Mouse (Mus musculus) gastrocnemius, adult 18-20 months (tissue): ENCODE results near the gene Cox19. TPM values are rescaled to one million over a fixed set of nuclear protein-coding genes. Genes with fewer than 3 reads are reported as not detected.

Source experiments
- DNase-seq: peaks from one replicate; pipeline ENCODE4 v3.0.0; 2021; ENCODE audit warnings: low spot score
- total RNA-seq, 2 experiments: library from RNA; stranded (reverse); gene quantifications; 2 replicates each; pipeline ENCODE4 v1.2.3; 2021

Gene Cox19
- total RNA-seq, 2 experiments from 2014 or later: 55.0 to 68.4 TPM

DNA sequence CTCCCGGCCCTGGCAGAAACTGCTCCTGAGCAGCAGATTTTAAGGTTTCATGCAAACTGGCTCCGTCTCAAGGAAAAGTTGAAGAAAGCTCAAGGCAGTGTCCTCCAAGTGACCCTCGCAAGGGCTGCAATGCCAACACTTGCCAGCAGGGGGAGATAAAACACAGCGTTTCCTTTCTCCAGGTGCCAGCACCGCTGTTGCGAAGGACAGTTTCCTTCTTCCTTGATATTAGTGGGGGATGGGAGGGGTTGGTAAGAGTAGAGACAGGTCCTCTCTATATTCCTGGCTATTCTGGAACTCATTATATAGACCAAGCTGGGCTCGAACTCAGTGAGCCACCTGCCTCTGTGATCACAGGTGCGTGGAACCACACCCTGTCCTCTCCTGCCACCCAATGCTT, 19.5 kb downstream of the Cox19 start:
- DNase-seq: peak; percentile 85

DNA sequence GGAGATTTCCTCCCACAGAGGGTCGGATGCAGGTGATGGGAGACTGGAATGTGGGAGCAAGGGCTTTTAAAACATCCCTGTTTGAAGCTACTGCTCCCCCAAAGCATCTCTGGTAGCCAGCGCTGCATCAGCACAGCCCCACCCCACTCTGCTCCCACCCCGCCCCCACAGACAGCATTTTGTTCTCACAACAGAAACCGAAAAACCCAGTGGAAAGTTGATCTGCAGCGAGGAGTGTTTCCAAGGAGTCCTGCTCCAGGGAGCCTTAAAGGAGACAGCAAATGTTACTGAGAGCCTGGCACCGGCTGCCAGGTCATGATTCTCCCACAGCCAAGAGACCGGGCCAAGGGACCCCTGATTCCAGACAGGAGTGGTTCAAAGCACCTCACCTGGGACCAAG, 20.5 kb downstream of the Cox19 start:
- no peak for DNase-seq

DNA sequence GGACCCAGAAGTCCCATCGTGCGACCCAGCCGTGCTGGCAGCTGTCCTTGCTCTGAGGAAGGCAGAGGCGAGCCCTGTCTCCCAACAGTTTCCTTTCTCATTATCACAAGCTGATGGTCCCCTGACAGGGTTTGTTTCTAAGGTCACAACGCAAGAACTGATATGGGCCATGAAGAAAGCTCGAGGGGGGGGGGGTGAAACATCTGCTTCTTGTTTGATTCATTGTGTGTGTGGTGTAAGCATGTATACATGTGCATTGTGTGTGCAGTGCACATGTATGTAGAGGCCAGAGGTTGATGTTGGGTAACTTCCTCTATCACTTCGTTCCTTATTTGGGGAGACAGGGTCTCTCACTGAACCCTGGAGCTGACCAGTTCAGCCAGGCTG, 23.6 kb downstream of the Cox19 start:
- DNase-seq: no peak

DNA sequence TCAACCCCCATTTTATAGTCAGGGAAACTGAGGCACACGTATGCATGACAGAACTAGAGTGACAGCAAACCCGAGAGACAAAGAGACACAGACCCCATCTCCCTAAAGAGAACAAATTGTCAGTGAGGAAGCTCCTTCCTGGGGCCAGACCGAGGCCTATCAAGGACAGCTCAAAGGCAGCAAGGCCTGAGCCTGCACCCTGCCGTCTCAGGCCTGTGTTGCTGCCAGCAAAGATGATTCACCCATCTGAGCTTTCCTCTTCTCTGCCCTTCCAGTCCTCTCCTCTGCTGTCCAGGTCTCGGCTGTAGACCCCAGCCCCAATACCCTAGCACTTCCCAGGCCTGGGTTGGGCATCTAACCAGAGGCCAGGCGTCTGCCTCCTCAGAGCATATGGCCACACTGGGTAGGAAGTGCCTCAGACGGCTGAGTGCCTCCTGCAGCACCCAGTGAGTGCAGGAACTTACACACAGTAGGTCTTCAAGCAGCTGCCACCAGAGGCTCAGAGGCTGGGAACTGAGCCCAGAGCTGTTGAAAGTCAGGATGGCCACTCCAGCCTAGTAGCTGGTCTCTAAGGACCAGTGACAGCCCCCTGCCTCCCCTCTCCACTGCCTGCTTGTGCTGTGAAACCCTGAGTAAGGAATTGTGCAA, 24.1 kb downstream of the Cox19 start:
- DNase-seq: no peak

DNA sequence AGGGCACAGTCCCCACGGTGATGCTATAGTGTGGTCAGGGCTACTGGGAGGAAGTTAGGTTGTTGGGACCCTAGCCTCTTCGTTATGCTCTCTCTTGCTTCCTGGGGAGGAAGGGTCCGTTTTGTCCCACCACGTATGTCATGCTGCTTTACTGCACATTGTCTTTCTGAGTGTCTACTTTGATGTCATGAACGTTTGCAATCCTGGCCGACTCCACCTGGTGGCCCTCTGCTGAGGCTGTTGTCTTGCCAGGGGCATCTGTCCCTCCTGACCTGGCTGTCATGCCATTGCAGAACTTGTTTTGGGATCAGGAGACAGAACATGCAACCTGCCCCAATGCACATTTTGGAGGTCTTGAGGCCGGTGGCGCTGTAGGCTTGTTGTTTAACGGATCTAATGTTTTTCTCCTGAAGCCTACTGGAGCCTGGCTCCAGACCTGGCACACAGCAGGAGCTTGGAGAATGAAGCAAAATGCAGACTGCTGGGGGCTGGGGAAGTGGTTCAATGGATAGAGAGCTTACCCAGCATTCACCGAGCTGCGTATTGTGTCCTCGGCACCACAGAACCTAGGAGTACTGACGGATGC, 25.0 kb downstream of the Cox19 start:
- no peak for DNase-seq

DNA sequence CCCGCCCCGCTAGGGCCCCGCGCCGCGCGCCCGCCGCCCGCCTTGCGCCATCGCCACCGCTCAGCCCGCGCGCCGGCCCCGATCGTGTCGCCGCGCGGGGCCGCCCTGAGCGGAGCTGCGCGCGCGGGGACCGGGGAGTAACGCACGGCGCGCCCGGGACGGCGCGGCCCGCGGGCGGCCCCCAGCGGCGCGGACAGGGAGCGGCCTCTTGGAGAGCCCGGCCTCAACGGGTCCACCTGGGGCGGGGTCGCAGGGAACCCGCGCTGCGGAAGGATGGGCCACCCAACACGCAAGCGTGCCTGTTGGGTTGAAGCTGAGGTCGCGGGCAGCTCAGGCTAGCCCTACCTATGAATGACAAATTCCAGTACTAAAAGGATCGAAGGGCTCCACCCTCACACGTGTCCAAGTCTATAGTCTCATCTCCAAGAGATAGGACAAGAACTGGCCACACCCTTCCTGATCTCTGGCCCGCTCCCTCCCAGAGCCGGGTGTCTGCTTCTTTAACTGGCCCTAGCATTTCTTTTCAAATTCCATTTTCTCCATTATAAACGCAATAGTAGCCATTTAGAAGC, 25.7 kb downstream of the Cox19 start, which contains the start of gene Adap1:
TSS of gene Adap1 (minus strand) at position 228 of the 572 bp plus-strand sequence.
- DNase-seq: peak; percentile 30

DNA sequence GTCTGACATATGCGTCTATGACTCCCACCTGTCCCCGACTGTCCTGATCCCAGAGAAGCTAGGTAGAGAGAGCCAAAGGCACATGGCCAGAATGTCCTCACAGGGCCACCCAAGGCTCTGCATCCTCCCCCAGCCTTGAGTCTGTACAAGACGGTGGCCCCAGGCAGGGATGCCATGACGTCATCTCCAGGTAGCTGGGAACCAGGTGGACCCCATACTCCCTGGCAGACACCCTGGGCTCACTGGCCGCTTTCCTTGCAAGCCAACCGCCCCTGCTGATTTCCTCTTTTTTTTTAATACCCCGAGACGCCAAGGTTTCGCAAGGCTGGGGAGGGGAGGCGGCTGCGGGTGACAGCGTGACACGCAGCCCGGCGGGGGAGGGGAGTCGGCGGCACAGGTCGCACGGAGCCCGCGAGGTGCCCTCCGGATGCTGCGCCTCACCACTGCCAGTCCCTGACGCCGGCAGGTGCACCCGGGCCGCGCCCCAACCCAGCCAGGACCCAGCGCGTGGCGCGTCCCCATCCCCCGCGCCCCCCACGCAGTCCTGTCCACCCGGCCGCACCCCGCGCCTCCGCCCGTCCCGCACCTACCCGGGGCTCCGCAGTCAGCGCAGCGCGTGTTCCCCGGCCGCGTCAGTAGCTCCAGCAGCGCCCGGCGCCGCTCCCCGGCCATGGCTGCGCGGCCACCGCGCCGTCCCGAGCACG, 26.4 kb downstream of the Cox19 start:
- DNase-seq: peak; percentile 17

DNA sequence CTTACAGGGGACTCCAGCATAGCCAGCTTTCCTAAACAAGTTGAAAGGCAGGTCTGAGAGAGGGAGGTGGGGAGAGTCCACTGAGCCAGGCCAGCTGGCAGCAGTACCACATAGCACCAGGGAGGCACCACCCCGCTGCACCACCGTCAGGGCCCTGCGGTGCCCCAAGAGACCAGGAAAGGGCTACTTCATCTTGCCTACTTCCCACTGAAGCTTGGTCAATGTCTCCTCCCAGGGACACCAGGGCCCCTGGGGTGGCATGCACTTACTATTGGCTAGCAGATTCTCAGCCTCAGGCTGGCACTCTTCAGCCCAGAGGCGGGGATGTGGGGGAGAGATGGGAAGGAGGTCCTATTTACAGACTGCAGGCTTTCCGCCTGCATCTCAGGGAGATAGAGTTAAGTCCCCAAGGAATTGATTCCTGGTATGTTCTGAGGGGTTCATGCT, 27.1 kb downstream of the Cox19 start:
- DNase-seq: no peak

DNA sequence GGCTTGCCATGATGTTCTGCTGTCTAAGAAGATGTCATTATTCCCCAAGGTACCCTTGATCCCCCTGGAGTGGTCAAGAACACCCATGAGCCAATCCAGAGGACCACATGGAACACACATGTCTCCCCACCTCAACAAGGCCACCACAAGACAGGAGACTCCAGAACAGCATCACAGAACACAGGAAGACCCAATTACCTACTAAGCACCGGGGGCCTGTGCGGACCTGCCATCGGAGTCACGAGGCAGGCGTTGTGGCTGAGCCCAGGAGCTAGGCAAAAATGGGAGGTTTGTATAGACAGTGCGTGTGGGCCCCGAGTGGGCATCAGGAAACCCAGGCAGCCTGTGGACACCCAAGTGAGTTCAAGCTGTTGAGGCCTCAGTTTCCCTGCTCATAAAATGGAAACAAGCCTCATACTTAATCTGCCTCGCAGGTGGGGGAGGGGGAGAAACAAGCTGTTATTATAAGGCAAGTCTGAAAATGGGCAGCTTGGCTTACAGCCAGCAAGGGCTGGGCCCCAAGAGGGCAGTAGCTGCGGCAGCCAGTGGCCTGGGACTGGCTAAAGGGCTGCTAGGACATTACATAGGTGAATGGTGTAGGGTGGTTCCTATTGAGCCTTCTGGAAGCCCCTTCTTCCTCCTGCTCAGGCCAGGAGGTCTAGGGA, 27.8 kb downstream of the Cox19 start:
- no peak for DNase-seq

DNA sequence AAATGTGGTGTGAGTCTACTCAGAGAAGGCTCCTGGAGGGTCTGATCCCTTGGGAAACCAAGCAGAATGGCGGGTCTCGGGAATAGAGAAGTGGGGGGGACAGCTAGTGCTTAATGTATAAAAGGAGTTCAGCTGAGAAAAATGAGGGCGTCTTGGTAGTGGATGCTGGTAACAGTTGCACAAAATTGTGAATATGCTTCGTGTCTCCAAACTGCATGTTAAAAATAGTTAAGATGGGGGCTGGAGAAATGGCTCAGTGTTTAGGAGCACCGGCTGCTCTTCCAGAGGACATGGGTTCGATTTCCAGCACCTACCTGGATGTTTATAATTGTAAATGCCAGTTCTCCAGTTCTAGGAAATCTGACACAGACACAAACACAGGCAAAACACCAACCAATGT, 29.9 kb downstream of the Cox19 start:
- no peak for DNase-seq

DNA sequence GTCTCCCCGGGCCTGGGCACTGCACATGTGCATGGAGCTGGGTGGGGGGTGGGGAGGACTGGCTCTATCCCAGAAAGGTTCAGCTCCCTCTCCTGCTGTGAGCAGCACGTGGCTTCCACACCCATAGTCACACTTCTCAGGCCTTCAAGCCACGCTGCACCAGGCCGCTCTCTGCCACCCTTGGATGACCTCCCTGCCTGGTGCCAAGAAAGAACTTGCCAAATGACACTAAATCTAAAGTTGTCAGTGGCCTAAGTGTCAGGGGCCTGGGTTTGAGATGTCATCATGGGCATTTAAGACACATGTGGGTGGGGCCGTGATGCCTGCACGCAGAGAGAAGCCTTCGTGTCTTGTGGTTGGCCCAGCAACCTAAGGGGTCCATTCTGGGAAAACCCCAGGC, 30.8 kb downstream of the Cox19 start:
- DNase-seq: no peak

DNA sequence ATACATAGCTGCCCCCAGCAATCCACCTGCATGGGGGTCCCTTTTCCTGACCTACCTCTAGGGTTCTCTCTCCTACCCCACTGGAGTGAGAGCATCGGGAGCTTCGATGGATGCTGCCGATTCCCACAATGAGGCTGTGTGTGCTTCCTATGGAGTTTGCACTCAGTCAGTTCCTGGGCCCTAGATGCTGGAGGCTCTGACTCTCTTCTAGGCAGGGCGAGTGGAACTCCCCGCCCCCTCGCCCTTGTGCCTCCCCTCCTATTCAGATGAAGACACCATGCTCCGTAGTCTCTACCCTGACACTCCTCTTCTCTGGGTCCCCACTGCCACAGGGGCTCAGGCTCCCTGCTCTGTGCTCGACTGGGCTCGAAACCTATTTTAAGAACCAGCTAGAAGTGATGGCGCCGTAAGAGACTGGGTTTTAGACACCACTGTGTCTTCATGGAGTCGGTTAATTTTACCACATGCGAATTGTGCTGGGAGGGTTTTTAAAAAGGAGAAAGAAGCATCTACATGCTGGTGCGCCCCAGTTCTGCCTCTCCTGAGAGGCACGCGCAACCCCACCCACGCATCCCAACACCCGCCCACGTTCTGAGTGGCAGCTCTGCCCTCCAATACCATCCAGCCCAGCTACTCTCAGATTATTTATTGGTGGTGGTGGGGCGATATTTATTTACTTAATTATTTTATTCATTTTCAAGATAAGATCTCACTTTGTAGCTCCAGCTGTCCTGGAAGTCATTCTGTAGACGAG, 33.3 kb downstream of the Cox19 start:
- DNase-seq: no peak

DNA sequence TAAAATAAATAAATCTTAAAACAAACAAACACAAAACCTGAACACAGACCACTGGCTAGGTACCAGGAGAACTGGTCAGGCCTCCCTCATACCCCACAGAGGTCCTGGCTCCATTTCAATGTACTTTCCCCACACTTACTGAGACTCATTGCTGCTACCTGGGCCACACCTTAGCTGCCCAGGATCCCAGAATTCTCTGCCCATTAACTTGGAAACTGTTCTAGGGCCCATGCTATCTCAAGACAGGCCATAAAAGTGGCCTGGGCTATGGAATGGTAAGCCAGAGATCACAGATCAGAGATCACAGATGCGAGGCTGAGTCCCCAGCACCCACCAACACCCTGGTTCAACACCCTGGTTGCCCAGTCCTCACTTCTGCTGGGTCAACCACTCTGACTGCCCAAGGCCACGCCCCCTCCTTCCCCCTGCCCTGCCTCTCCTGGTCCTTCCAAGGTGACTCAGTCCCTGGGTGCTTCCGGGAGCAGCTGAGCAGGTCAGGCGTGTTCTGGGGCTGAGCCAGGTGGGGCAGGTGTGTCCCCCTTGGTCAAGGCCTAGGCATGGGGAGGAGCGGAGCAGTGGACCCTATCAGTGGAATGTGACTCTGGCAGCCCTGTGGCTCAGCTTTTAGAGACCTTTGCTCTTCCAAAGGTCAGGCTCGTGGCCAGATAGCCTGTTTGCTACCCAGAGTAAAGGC, 34.1 kb downstream of the Cox19 start:
- DNase-seq: no peak

DNA sequence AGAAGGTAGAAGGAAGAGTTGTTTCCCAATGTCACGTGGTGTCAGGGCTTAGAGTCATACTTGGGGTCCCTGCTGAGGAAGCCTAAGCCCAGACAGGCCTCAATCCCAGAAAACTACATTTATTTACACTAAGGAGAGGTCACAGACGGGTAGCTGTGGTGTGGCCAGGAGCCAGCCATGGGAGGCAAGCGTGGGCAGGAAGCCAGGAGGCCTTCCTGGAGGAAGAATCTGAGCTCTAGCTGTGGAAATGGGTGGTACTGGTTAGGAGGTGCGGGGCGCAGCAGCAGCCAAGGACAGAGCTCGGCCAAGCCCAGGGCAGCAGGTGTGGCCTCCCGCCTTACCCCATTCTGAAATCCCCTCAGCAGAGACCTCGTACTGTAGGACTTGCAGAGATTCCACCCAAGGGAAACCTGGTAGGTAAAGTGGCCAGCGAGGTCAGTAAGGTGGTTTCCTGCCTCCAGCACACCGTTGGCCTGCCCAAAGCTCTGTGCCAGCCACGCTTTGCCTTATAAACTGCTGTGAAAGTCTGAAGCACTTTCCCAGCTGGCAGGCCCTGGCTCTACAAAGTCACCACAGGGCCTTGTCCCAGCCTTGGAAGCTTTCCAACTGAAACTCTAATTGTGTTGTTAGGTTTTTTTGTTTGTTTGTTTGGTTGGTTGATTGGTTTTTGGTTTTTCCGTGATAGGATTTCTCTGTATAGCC, 36.1 kb downstream of the Cox19 start:
- no peak for DNase-seq

DNA sequence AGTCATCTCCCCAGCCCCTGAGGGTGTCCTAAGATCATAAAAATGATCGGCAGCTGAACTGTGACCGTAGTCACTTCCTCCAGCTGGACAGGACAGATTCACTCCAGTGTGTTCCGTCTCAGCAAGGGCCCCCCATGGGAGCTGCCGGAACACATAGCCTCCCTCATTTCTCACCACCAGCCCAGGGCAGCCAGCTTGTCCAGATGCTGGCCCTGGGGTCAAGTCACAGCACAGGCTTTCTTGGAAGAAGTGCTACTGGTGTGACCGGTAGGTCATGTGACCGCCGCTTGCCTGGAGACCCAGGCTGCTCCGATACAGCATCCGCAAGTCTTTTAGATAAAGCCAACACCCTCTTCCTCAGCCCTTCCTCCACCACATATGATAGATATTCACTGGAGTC, 37.7 kb downstream of the Cox19 start:
- no peak for DNase-seq

DNA sequence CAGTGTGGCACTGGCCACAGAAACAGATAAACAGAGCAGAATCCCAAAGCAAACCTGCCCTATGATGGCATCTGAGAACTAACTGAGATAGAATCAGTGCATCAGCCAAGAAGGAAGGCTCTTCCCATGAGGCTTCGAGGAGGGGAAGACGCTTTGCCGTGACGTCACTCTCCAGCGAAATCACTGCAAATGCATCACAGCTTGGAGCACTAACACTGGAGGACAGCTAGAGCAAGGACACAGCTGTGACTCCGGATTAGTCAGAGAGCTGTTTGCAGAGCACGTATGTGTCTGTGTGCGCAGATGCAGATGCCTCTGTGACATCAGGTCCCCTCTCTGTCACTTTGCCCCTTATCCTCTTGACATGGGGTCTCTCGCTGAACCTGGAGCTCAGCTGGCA, 39.4 kb downstream of the Cox19 start:
- no peak for DNase-seq

DNA sequence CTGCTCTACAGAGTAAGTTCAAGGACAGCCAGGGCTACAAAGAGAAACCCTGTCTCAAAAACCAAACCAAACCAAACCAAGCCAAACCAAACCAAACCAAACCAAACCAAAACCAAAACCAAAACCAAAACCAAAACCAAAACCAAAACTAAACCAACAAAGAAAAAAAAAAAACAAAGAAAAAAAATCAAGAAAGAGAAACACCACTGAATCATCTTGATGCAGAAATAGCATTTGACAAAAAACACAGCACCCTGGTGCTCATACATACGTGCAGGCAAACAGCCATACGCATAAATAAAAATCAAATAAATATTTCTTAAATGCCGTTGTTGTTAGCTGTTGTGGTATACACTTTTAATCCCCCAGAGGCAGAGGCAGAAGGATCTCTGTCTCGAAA, 40.7 kb downstream of the Cox19 start:
- DNase-seq: no peak

DNA sequence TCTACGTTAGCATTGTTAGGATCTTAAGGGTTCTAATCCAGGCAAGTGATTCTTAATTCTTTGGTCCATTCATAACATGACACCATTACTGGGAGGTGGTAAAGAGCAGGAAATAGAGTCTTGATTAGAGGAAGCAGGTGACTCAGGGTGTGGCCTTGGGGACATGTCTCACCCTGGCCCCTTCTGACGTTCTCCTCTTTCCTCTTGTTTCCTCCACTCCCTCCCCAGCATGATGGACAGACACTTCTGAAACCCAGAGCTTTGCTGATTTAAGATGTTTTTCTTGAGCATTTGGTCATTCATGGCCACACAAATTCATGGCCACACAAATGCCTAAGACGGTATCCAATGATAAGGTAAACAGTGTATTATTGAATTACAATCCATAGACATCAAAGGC, 41.3 kb downstream of the Cox19 start:
- DNase-seq: no peak

DNA sequence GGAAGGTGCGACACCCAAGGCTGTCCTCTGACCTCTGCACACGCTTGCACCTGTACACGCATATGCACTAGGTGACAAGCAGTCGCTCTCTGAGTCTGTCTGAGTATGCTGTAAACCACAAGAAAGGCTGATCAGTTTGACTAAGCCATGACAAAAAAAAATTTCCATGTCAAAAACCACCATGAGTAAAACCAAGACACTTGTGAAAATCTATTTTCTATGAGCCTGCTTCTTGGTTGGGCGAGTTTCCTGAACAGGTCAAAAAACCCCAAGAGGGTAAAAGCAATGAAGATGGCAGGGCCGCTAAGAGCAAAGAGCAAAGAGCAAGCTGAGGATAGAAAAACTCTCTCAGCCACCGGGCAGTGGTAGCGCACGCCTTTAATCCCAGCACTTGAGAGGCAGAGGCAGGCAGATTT, 47.6 kb downstream of the Cox19 start:
- DNase-seq: no peak

DNA sequence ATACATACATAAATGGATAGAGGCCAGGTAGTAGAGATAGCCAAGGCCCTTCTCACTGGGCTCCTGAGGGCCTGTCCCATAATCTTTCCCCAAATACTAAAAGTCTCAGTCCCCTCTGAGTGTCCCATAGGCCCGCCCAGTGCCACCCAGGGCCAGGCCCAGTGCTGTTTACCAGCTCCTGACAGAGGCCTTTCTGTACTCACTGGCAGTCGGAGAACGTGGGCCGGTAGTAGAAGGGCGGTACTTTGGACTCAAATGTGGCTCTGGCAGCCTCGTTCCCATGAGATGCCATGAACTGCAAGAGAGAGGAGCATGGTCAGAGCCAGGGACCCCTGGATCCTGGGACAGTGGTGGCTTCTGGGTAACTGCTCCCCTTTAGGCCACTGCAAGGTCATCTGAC, 49.1 kb downstream of the Cox19 start:
- no peak for DNase-seq
